Mouse (Mus musculus) erythroid progenitor cell, adult 5-6 weeks (primary cell): ENCODE results near the gene Gm49392. TPM values are rescaled to one million over a fixed set of nuclear protein-coding genes. Genes with fewer than 3 reads are reported as not detected.

ENCODE experiments used
- ATAC-seq: replicated peaks from 2 replicates; pipeline ENCODE4 v1.8.0; 2016; ENCODE audit warnings: moderate number of reproducible peaks, mild to moderate bottlenecking, moderate TSS enrichment, inconsistent platforms; ENCODE audit not compliant: poor library complexity, low FRiP score, severe bottlenecking
- total RNA-seq, 2 experiments: library from RNA; stranded (forward) in 1 of 2; stranded (reverse) in 1 of 2; fragments of 150-400 nt in 1 of 2; fragments of 186-747, 209-891 nt in 1 of 2; gene quantifications; 2 replicates each; pipeline versions ENCODE4 v1.2.3 to v1.2.4; 2015 to 2017; ENCODE audit warnings: low replicate concordance in 2 of 2

The Gm49392 gene
- total RNA-seq, 2 experiments from 2014 or later, result not detected

DNA sequence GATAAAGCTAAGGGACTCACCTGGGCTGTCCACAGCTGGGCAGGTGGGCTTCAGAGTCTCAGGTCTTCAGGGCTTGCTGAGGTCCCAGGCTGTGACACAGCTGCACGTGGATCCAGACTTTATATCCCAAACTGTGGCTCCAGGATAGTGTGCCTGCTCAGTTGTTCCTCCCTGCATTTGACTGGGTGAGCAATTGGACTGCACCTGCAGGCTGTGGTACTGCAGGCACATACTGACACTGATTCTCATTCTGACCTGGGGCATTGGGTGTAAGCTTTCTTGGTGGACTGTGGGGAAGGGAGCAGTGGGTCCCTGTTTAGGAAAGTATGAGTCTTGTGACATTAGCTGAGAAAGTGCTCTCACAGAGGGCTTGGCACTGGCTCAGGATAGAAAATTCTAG lies 93.9 kb downstream of the Gm49392 start, which contains the start of gene Ctsll3:
Gene Ctsll3, minus strand, starts transcription at position 101 of the 400 bp plus-strand sequence.
- ATAC-seq, result no peak

Other genes with a start within 250 kb of the Gm49392 start
- gene BC051665, start 110.5 kb downstream of the Gm49392 start, total RNA-seq (2015; ENCODE audit: low replicate concordance), result not detected in 2 replicates
- not detected in 2 replicates for gene BC051665, start 110.5 kb downstream of the Gm49392 start, total RNA-seq (2017; ENCODE audit: low replicate concordance)
- gene Ctsll3, start 94.0 kb downstream of the Gm49392 start, total RNA-seq (2015; ENCODE audit: low replicate concordance), result not detected in 2 replicates
- not detected in 2 replicates for gene Ctsll3, start 94.0 kb downstream of the Gm49392 start, total RNA-seq (2017; ENCODE audit: low replicate concordance)
- gene 4930486L24Rik, start 32.4 kb downstream of the Gm49392 start, total RNA-seq (2015; ENCODE audit: low replicate concordance), result not detected in 2 replicates
- 0.90 TPM in 1 of 2 replicates, not detected in the other for gene 4930486L24Rik, start 32.4 kb downstream of the Gm49392 start, total RNA-seq (2017; ENCODE audit: low replicate concordance)
- 2.5 and 10.1 TPM in 2 replicates for gene Ctla2b, start 553 bp upstream of the Gm49392 start, total RNA-seq (2015; ENCODE audit: low replicate concordance)
- 0.90 TPM in 1 of 2 replicates, not detected in the other for gene Ctla2b, start 553 bp upstream of the Gm49392 start, total RNA-seq (2017; ENCODE audit: low replicate concordance)
- not detected in 2 replicates for gene Tpbpb, start 8.0 kb upstream of the Gm49392 start, total RNA-seq (2015; ENCODE audit: low replicate concordance)
- gene Tpbpb, start 8.0 kb upstream of the Gm49392 start, total RNA-seq (2017; ENCODE audit: low replicate concordance), result not detected in 2 replicates
- gene Gm49393, start 38.7 kb upstream of the Gm49392 start, total RNA-seq (2015; ENCODE audit: low replicate concordance), result not detected in 2 replicates
- gene Gm49393, start 38.7 kb upstream of the Gm49392 start, total RNA-seq (2017; ENCODE audit: low replicate concordance), result not detected in 2 replicates
- gene Gm49391, start 39.7 kb upstream of the Gm49392 start, total RNA-seq (2015; ENCODE audit: low replicate concordance), result 3.2 TPM in 1 of 2 replicates, not detected in the other
- 3.0 TPM in 1 of 2 replicates, not detected in the other for gene Gm49391, start 39.7 kb upstream of the Gm49392 start, total RNA-seq (2017; ENCODE audit: low replicate concordance)
- gene Ctla2a, start 39.7 kb upstream of the Gm49392 start, total RNA-seq (2015; ENCODE audit: low replicate concordance), result 5.0 TPM in 1 of 2 replicates, not detected in the other
- gene Ctla2a, start 39.7 kb upstream of the Gm49392 start, total RNA-seq (2017; ENCODE audit: low replicate concordance), result 0.53 and 10.9 TPM in 2 replicates
- gene Tpbpa, start 45.1 kb upstream of the Gm49392 start, total RNA-seq (2015; ENCODE audit: low replicate concordance), result not detected in 2 replicates
- not detected in 2 replicates for gene Tpbpa, start 45.1 kb upstream of the Gm49392 start, total RNA-seq (2017; ENCODE audit: low replicate concordance)
- gene Ctsj, start 109.1 kb upstream of the Gm49392 start, total RNA-seq (2015; ENCODE audit: low replicate concordance), result not detected in 2 replicates
- not detected in 2 replicates for gene Ctsj, start 109.1 kb upstream of the Gm49392 start, total RNA-seq (2017; ENCODE audit: low replicate concordance)
- gene Ctsq, start 143.7 kb upstream of the Gm49392 start, total RNA-seq (2015; ENCODE audit: low replicate concordance), result not detected in 2 replicates
- not detected in 2 replicates for gene Ctsq, start 143.7 kb upstream of the Gm49392 start, total RNA-seq (2017; ENCODE audit: low replicate concordance)